Mouse (Mus musculus) forebrain, embryonic 12.5 days (tissue): ENCODE results near the gene 1600014C23Rik. TPM values are rescaled to one million over a fixed set of nuclear protein-coding genes. Genes with fewer than 3 reads are reported as not detected.

Experiments used
- ATAC-seq: fragments of 200-750 bp; cut with Nextera tagmentation; 2 replicates; pipeline ENCODE4 v1.8.0; 2017; ENCODE audit warnings: moderate TSS enrichment; ENCODE audit not compliant: low FRiP score
- H3K27ac ChIP-seq: fragments of 300-500 bp; sonication (generic); 2 replicates; pipeline ENCODE4 v1.5.1; 2016; ENCODE audit warnings: mild to moderate bottlenecking
- H3K27me3 ChIP-seq: fragments of 300-500 bp; sonication (generic); 2 replicates; pipeline ENCODE4 v1.6.1; 2016; ENCODE audit warnings: mild to moderate bottlenecking
- H3K36me3 ChIP-seq: fragments of 300-500 bp; sonication (generic); replicated peaks from 2 replicates; pipeline ENCODE4 v1.6.1; 2016; ENCODE audit warnings: mild to moderate bottlenecking
- H3K4me1 ChIP-seq: fragments of 300-500 bp; sonication (generic); 2 replicates; pipeline ENCODE4 v1.6.1; 2016
- H3K4me2 ChIP-seq: fragments of 300-500 bp; sonication (generic); 2 replicates; pipeline ENCODE4 v1.6.1; 2016; ENCODE audit warnings: mild to moderate bottlenecking, moderate library complexity
- H3K4me3 ChIP-seq: fragments of 300-500 bp; sonication (generic); replicated peaks from 2 replicates; pipeline ENCODE4 v1.5.1; 2016; ENCODE audit warnings: mild to moderate bottlenecking
- H3K9ac ChIP-seq: fragments of 300-500 bp; sonication (generic); 2 replicates; pipeline ENCODE4 v1.6.1; 2016; ENCODE audit warnings: mild to moderate bottlenecking
- H3K9me3 ChIP-seq: fragments of 300-500 bp; sonication (generic); 2 replicates; pipeline ENCODE4 v1.6.1; 2016
- WGBS: fragments of 180-500 bp; shearing (Covaris S2); methylation state at CpG from one replicate; pipeline ENCODE4 v1.1.7; 2016; 5-methylcytosine and 5-hydroxymethylcytosine counted together
- polyA plus RNA-seq: library from polyadenylated mRNA; unstranded; fragments of >200 nt; fragmentation: Nextera tagmentation; extraction: Ambion mirVana; gene quantifications from 2 replicates; pipeline ENCODE4 v1.2.1, GENCODE M21; 2016

1600014C23Rik gene
- polyA plus RNA-seq, 1 experiment from 2014 or later: 0.83 TPM

GRCm38 (mm10) chr17:45749100-45749499, 15.5 kb upstream of the 1600014C23Rik start:
- H3K9ac ChIP-seq: no peak overlapping the region
- 82% methylated on average over 6 of the region's 6 CpGs for WGBS
- H3K27ac ChIP-seq: no peak overlapping the region
- H3K4me2 ChIP-seq: no peak overlapping the region
- H3K9me3 ChIP-seq: no peaks in the 10 kb centered on the region
- peaks cover 3% of the 10 kb centered on the region; the same call in 1 of the 2 replicates for H3K4me1 ChIP-seq
- H3K36me3 ChIP-seq: no peaks in the 10 kb centered on the region
- ATAC-seq: no peak
- H3K27me3 ChIP-seq: no peaks in the 10 kb centered on the region
- no peak overlapping the region for H3K4me3 ChIP-seq

DNA sequence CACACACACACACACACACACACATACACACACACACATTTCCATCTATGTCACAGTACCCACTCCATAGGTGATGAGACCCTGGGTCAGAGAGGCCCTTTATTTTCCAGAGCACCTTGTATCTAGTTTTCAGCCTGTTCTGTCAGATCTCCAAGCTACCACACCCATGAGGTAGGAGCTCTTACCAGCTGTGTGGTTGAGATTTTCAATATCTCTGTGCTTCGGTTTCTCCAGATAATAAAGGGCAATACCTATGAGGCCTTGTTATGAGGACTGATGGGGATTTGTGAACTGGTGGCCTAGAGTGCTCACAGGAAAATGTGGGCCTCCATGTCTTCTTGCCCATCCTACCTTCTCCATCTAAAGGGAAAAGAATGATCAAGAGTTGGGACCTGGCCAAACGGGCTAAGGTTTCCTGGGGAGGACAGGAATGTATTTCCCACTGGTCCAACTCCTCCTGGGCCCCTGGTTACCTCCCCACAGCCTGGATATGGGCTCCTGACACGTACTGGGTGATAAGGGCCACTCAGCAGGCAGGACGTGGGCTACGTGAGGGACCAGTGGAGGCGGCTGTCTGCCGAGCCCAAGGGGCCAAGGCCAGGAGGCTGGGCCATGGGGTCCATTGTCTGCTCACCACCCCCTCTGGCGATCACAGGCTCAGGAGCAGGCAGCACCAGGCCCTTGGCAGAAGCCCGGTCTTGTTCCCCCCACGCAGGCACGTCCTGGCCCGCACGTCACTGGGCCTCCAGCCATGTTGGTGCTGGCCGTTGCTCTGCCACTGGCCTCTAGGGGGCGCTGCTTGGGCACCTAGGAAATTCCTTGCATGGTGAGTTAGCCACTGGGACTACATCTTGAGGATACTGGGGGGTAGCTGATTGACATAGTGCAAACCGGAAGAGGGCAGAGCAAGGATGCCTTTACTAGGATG, 14.5 kb upstream of the 1600014C23Rik start:
- H3K27me3 ChIP-seq: peaks cover 5% of the 10 kb centered on the region; the same call in 1 of the 2 replicates
- no peaks in the 10 kb centered on the region for H3K9me3 ChIP-seq
- no peak overlapping the region for H3K27ac ChIP-seq
- no peak overlapping the region for H3K9ac ChIP-seq
- no peak overlapping the region for H3K4me2 ChIP-seq
- H3K4me1 ChIP-seq: peaks cover 3% of the 10 kb centered on the region; the same call in 1 of the 2 replicates
- ATAC-seq: no peak
- WGBS: 76% methylated on average over 16 of the region's 16 CpGs
- no peak overlapping the region for H3K4me3 ChIP-seq
- no peaks in the 10 kb centered on the region for H3K36me3 ChIP-seq

DNA sequence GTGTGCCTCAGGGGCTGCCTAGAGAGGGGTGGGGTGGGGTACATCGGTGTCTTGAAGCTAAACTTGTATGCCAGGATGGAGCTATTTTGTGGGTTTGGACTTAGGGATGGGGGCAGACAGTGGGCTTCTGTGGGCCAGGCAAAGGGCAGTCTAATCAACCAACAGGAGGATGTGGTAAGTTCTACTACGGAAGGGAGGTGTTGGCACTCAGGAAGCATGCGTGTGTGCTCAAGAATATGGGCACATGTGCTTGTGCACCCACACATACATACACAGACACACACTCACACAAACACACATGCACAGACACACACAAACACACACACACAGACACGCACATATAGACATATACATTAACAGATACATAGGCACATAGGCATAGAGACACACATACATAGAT, 13.6 kb upstream of the 1600014C23Rik start:
- no peak overlapping the region for H3K9ac ChIP-seq
- no peak for ATAC-seq
- H3K27ac ChIP-seq: no peak overlapping the region

DNA sequence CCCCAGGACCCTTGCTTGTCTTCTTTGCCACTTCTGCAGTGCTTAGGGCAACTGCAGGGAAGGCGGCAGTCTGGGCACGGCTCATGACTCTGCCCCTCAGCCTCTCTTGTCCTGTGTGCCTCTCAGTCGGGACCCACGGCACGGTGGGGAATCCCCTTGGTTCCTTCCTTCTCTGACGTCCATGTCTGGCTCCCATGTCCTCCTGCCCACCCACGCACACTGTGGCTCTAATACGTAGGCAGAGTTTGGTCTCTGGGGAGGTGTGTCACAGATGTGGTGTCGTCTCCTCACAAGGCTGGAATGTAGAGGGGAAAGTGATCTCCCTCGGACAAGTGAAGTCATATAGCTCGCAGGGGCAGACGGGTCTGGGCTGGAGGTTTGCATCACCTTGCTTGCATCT, 13.1 kb upstream of the 1600014C23Rik start:
- Histone ChIP-seq H3K4me3 (no peak overlapping the region), H3K4me2 (no peak overlapping the region), H3K4me1 (peaks cover 3% of the 10 kb centered on the region; the same call in 1 of the 2 replicates), H3K36me3 (no peaks in the 10 kb centered on the region), H3K9me3 (no peaks in the 10 kb centered on the region), H3K9ac (no peak overlapping the region), H3K27me3 (peaks cover 6% of the 10 kb centered on the region; the same call in 1 of the 2 replicates), H3K27ac (no peak overlapping the region)
- 76% methylated on average over 12 of the region's 12 CpGs for WGBS
- ATAC-seq: no peak

More for the DNA sequence above, 13.6 kb upstream of the 1600014C23Rik start:
- no peak overlapping the region for H3K4me2 ChIP-seq
- 92% methylated on average over 4 of the region's 4 CpGs for WGBS
- no peak overlapping the region for H3K4me3 ChIP-seq
- H3K4me1 ChIP-seq: peaks cover 3% of the 10 kb centered on the region; the same call in 1 of the 2 replicates
- H3K27me3 ChIP-seq: peaks cover 6% of the 10 kb centered on the region; the same call in 1 of the 2 replicates
- no peaks in the 10 kb centered on the region for H3K36me3 ChIP-seq
- no peaks in the 10 kb centered on the region for H3K9me3 ChIP-seq

DNA sequence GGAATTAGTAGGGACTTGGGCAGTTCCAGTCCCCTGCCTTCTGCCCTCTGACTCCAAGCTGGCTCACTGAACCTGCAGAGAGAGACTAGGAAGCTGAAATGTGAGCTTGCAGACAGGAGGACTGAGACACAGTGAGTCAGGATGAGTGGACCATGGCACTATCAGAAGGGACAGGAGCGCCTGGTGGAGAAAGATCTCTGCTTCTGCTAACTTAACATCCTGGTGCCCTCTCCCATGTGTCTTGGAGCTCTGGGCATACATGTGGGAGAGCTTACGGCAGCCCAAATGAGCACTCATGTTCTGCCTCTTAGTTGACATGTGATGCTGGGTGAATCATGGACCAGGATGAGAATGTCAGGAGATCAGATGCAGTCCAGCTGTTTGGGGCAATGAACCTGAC, 12.0 kb upstream of the 1600014C23Rik start:
- Histone ChIP-seq H3K4me2 (no peak overlapping the region), H3K9me3 (no peaks in the 10 kb centered on the region), H3K9ac (no peak overlapping the region), H3K36me3 (no peaks in the 10 kb centered on the region), H3K27me3 (peaks cover 6% of the 10 kb centered on the region; the same call in 1 of the 2 replicates), H3K4me3 (no peak overlapping the region), H3K4me1 (peaks cover 3% of the 10 kb centered on the region; the same call in 1 of the 2 replicates), H3K27ac (no peak overlapping the region)
- no peak for ATAC-seq
- WGBS: 98% methylated on average over 2 of the region's 2 CpGs

DNA sequence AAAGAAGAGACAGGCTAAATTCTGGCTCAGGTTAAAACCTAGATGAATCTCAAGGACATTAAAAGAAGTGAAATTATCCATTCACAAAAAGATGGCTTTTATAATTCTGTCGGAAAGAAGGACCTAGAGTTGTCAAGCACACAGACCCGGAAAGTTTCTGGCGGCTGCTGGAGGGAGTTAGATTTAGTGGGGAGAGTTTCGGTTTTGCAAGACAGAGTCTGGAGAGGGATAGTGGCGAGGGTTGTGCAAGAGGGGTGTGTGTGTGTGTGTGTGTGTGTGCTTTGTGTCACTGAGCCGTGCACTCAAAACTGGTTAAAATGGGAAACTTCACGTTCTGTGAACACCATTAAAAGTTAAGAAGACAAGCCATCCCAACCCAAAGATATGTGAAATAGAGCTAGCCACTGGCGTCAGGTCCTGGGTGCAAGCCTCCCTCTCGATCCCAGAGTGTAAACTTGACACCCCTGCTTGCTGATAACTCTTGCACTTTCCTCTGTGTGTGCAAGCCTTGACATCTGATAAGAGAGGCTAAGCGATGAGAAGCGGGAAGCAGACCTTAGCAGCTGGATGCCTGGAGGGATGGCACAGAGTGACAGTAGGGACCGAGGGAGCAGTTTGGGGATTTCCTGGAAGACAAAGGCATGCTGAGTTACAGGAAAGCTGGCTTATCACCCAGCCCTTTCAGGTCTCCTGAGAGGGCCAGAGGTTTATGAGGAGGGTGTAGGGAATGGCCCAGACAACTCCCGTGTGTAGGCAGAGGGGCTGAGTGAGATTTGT, 8.9 kb upstream of the 1600014C23Rik start:
- Histone ChIP-seq H3K9ac (no peak overlapping the region), H3K4me1 (peaks cover under 1% of the 10 kb centered on the region; the same call in 1 of the 2 replicates), H3K9me3 (no peaks in the 10 kb centered on the region), H3K27ac (no peak overlapping the region), H3K4me3 (no peak overlapping the region), H3K36me3 (no peaks in the 10 kb centered on the region), H3K27me3 (peaks cover 6% of the 10 kb centered on the region; the same call in 1 of the 2 replicates), H3K4me2 (no peak overlapping the region)
- WGBS: 61% methylated on average over 13 of the region's 13 CpGs
- ATAC-seq: no peak

GRCm38 (mm10) chr17:45737078-45737601, 3.5 kb upstream of the 1600014C23Rik start:
- no peaks in the 10 kb centered on the region for H3K9me3 ChIP-seq
- H3K4me1 ChIP-seq: peaks cover 42% of the 10 kb centered on the region
- peak overlapping the region; percentile 58 for H3K4me2 ChIP-seq
- peak overlapping the region; percentile 40 for H3K4me3 ChIP-seq
- peak overlapping the region; percentile 61 for H3K9ac ChIP-seq
- H3K27ac ChIP-seq: peak overlapping the region; percentile 90
- peak; percentile 19 for ATAC-seq
- H3K27me3 ChIP-seq: peaks cover 13% of the 10 kb centered on the region
- H3K36me3 ChIP-seq: no peaks in the 10 kb centered on the region
- WGBS: 12% methylated on average over 10 of the region's 10 CpGs

DNA sequence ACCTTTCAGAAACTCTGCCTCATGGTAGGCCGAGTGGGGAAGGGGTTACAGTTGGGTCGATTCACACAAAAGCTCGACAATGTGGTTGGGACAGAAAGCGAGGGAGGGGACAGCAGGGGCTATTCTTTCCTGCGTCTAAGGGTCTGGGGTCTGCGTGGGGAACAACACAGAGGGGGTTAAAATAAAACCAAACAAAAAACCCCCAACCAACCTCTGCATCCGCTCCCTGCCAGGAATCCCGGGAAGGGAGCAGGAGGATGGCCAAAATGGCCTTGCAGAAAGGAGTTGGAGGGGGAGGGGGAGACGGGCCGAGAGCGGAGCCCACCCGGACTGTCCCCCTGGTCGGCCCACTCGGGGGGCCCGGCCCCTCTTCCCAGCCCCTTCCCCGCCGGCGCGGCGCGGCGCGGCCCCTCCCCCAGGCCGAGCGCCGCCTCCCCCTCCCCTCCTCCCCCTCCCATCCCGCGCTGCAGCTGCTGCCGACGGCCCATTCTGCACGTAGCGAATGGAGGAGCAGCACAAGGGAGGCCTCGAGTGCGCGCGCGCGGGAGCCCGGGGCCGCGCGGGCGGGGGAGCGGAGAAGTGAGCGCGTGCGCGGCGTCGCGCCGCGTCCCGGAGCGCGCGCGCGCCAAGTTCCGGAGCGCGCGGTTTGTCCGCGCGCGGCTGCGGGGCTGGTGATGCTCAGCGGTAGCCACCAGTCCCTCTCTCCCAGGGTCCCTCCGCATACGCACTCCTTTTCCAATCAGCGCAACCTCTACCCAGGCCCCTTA, 2.9 kb upstream of the 1600014C23Rik start:
- H3K9me3 ChIP-seq: no peaks in the 10 kb centered on the region
- H3K27ac ChIP-seq: peak overlapping the region; percentile 90
- H3K27me3 ChIP-seq: peaks cover 17% of the 10 kb centered on the region
- peak overlapping the region; percentile 58 for H3K4me2 ChIP-seq
- H3K4me1 ChIP-seq: peaks cover 42% of the 10 kb centered on the region
- peak overlapping the region; percentile 40 for H3K4me3 ChIP-seq
- H3K9ac ChIP-seq: peak overlapping the region; percentile 65
- no peaks in the 10 kb centered on the region for H3K36me3 ChIP-seq
- peak; percentile 73 for ATAC-seq
- WGBS: under 1% methylated on average over 63 of the region's 72 CpGs

GRCm38 (mm10) chr17:45735382-45736310, 2.0 kb upstream of the 1600014C23Rik start:
- Histone ChIP-seq H3K9me3 (no peaks in the 10 kb centered on the region), H3K4me3 (peak overlapping the region; percentile 40), H3K4me1 (peaks cover 42% of the 10 kb centered on the region), H3K4me2 (peak overlapping the region; percentile 58), H3K27ac (peak overlapping the region; percentile 90), H3K27me3 (peaks cover 19% of the 10 kb centered on the region), H3K36me3 (no peaks in the 10 kb centered on the region), H3K9ac (peak overlapping the region; percentile 65)
- ATAC-seq: peak; percentile 22
- WGBS: 3% methylated on average over 10 of the region's 10 CpGs

GRCm38 (mm10) chr17:45734881-45735280, 1.2 kb upstream of the 1600014C23Rik start:
- no peaks in the 10 kb centered on the region for H3K9me3 ChIP-seq
- no peaks in the 10 kb centered on the region for H3K36me3 ChIP-seq
- H3K9ac ChIP-seq: peak overlapping the region; percentile 58; the same call in 1 of the 2 replicates
- peak overlapping the region; percentile 76; the same call in 1 of the 2 replicates for H3K27ac ChIP-seq
- WGBS: 54% methylated on average over 4 of the region's 4 CpGs
- no peak for ATAC-seq
- H3K4me1 ChIP-seq: peaks cover 42% of the 10 kb centered on the region
- peaks cover 21% of the 10 kb centered on the region for H3K27me3 ChIP-seq
- no peak overlapping the region for H3K4me3 ChIP-seq
- H3K4me2 ChIP-seq: peak overlapping the region; percentile 69; the same call in 1 of the 2 replicates
